Mouse (Mus musculus) left cerebral cortex, postnatal 36 days (tissue): ENCODE data around the gene Tc2n. TPM values are rescaled to one million over a fixed set of nuclear protein-coding genes. Genes with fewer than 3 reads are reported as not detected.

Source experiments
- total RNA-seq, 2 experiments: library from RNA; stranded (reverse); gene quantifications; 2 replicates each; pipeline ENCODE4 v1.2.3; 2021

The Tc2n gene
- total RNA-seq, 2 experiments from 2014 or later = 0.20 to 0.30 TPM

Other genes starting within 250 kb of the Tc2n start
- 1 to 10 TPM; 5.2 to 7.7 TPM for gene Fbln5, start 100.5 kb upstream of the Tc2n start, total RNA-seq
- 10 to 100 TPM; 22.8 to 33.2 TPM for gene Trip11, start 194.7 kb upstream of the Tc2n start, total RNA-seq
- gene Atxn3, start 239.7 kb upstream of the Tc2n start, total RNA-seq = 10 to 100 TPM; 17.4 to 21.7 TPM